Mouse (Mus musculus): Measurements from ENCODE around the gene Kif17.
"Not testable (repeated sequence)": the region's sequence is repeated elsewhere in the genome, so short reads cannot be mapped to it uniquely, and the experiment has no call there.

Kif17 gene

DNA sequence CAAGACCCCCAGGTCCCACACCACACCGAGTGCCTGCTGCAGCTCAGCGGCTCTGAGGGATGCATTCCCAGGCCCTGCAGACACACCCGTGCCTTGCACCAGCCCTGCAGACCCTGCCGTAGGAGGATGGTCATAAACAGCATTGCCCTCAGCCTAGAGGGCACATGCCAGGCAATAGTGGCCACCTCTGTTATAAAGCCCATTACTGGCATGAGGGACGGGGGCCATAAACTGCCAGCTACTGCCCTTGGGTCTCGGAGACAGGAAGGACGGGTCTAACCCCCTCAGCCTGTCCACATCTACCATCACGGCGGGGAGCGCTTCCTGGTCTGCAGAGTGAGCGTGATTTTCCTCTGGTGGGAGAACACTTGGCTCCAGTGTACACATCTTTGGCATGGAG lies 62.8 kb downstream of the Kif17 start:
- no peak for DNase-seq (ENCODE audit: low spot score in 2 of 2)

DNA sequence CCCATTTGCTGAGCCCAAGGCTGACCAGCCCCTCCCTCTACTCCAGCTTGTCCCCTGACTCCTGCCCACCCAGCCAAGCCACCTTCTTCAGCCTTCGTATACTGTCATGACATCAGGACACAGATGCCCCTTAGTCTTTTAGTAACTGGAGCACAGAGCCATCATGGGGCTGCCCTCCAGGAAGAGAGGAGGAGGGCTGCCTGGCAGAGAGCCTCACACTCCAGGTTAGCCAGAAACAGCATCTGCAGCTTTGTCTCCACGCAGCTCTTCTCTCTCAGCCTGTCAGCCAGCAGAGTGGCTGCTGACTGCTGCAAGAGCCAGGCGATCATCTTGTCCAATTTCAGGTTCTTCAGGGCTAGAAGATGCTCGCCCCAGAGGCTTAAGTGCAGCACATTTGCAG lies 63.6 kb downstream of the Kif17 start:
- no peak for DNase-seq (ENCODE audit: low spot score in 2 of 2)

DNA sequence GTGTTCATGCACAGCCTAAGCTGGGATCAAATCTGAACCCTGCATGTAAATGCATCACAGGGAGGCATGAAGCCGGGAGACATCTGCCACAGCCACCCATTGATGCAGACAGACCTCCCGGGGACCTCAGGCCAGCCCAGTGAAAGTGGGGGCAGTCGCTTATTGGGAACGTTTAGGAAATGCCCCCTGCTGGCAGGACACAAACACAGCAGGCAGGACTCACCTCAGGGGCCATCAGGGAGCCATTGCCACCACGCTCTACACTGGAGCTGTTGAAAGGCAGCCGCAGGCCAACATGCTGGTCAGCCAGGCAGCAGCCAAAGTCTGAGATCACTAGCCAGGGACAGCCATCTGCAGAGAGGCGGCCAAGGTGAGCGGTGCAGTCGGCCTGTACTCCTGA lies 65.5 kb downstream of the Kif17 start:
- no peak for DNase-seq (ENCODE audit: low spot score in 2 of 2)

DNA sequence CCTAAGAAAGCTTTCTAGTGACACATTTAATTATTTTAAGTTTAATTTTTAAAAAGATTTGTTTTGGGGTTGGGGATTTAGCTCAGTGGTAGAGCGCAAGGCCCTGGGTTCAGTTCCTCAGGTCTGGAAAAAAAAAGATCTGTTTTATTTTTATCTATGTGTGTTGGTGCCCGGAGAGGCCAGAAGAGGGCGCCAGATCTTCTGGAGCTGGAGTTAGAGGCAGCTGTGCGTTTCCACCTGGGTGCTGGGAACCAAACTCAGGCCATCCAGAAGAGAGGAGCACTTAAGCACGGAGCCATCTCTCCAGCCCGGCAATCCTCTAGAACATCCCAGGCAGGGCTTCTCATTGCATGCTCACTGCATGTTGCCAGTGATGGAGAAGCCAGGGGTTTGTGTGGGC lies 66.1 kb downstream of the Kif17 start:
- no peak for DNase-seq (ENCODE audit: low spot score in 2 of 2)

DNA sequence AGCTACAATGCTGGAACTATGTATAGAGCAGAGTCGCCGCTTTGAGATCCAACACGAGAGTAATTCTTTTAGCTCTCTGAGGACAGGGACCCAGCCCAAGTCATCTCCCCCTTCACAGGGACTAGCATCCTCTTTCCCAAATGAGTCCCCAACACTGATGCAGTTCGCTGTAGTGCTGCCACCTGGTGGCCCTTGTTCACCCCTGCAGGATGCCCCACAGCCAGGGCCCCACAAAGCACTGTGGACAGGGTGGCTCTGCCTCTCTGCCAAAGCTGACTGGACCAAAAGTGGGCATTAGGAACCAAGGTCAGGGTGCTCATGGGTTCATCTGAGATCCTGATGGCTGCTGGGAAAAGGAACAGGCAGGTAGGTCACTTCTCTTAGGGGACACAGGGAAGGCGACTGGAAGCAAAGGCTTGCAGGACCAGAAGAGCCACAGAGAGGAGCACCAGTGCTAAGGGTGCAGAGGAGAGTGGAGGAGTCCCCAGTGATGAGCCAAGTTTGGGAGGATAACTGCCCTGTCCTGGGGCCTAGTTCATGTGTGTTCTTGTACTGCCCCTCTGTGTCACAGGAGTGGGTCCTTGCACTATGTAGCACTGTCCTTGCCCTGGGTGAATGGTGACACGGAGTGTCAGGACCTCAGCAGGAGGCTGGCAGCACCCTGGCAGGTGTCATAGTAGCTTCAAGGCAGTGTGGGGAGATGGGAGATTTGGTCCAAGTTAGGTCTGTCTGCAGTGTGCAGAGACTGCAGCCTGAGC lies 68.5 kb downstream of the Kif17 start:
- peak; percentile 30 to 46 for DNase-seq (ENCODE audit: low spot score in 2 of 2)

DNA sequence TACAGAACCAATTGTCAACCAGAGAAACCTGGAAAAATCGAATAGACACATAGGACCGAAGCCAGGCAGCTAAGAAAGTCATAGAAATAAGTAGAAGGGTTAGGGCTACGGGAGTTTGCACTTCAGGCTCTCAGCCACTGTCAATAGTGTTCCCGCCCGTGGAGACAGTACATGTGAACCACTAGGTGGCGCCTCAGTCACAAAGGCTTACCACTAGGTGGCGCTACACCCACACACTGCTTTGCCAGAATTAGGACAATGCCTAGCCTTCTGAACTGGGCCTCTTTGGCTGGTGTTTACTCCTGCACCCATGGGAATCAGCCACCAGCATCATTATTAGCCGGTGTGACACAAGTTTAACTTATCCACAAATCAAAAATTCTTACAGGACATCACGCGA lies 69.3 kb downstream of the Kif17 start:
- DNase-seq (ENCODE audit: low spot score in 2 of 2), result peak; percentile 60

DNA sequence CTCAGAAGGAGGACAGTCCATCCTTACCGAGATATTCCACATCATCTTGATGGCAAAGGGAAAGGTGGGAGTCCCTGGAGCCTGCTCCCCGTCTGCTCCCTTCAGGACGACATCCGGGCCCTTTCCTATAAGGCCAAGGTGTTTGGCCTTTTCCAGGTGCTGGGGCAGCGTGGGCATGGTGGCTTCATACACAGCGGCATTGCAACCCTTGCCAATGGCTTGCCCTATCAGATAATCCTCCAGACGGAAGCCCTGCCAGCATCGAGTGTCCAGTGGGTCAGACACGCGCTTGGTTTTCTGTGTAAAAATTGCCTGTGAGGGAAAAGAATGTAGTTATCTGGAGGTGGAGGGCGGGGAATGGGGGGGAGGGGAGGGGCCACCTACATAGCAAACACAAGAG lies 70.5 kb downstream of the Kif17 start:
- DNase-seq (ENCODE audit: low spot score in 2 of 2), result no peak

DNA sequence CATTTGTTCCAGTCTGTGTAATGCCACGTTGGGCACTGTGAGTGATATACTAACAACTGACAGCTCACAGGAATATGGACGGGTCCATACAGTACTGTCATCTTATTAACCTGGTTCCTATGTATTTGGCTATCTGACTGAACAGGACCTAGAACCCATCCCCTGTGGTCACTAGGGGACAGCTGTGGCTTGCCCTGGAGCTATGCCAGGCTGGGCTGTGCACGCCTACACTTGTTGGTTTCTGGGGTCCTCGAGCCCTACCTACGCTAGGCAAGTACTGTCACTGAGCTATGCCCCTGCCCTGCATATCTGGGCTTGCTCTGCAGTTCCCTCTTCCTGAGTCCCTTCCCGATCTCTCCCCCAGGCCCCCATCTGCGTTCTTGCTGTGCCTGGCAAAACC lies 71.3 kb downstream of the Kif17 start:
- DNase-seq (ENCODE audit: low spot score in 2 of 2), result no peak

DNA sequence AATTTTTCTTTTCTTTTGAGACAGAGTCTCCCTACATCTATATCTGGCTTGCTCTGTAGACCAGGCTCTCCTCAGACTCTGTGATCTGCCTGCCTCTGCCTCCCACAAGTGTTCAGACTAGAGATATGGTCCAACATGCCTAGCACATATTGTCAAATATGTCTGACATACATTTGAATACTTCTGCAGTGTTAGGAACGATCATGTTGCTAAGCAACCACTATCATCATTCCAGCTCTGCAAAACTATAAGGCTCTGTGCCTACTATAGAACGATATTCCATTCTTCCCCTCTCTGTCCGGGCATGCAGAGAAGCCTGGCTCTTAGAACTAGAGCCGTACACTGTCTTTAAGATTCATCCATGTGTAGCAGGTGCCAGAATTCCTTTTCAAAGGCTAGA lies 72.5 kb downstream of the Kif17 start:
- no peak for DNase-seq (ENCODE audit: low spot score in 2 of 2)

DNA sequence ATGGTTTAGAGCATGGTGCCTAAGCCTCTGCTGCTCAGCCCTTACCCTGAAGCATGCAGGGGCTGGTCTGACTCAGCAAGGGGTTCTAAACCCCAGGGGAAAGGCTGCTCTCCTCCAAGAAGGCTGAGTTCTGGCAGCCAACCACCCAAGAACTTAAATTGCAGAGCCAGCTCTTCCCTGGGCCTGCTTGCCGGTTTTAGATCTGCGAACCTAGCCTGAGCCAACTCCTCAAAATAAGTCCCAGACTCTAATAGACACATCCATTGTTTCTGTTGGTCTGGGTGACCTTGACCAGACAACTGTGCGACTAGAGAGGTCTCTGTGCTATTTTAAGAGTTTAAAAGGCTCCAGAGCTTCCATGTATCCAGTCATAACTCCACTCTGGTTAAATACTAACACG lies 73.5 kb downstream of the Kif17 start:
- DNase-seq (ENCODE audit: low spot score in 2 of 2), result no peak

DNA sequence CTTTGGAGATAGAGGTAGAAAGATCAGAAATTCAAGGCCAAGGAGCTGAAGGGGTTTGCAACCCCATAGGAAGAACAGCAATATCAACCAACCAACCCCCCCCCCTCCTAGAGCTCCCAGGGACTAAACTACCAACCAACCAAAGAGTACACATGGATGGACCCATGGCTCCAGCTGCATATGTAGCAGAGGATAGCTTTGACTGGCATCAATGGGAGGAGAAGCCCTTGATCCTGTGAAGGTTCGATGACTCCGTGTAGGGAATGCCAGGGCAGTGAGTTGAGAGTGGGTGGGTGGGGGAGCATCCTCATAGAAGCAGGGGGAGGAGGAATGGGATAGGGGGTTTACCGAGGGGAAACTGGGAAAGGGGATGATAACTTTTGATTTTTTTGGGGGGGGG lies 74.2 kb downstream of the Kif17 start:
- no peak for DNase-seq (ENCODE audit: low spot score in 2 of 2)

DNA sequence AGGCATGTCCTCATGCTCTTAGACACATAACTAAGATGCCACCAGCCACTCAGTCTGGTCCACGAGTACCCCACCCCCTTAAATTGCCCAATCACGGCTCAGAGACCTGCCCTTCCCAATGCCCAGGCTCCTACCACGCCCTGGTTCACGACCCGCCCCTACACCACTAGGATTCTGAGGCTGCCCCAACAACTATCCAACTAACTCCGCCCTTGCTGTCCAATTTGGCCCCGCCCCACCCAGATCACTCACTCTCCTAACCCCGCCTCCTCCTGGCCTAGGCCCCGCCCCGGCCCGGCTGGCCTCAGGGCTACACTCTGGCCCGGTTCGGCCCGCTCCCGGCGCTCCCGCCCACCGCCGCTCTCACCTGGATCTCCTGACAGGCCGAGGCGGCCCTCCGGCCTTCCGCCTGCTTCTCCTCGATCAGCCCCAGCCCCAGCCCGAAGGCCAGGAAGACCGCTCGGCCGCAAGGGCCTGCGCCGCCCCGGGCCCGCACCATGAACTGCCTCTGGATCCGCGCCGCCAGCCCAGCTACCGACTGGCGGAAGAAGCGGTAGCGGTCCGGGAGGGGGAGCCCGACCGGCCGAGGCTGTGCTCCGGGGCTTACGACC lies 75.3 kb downstream of the Kif17 start:
- peak; percentile 92 to 95 for DNase-seq (ENCODE audit: low spot score in 2 of 2)

DNA sequence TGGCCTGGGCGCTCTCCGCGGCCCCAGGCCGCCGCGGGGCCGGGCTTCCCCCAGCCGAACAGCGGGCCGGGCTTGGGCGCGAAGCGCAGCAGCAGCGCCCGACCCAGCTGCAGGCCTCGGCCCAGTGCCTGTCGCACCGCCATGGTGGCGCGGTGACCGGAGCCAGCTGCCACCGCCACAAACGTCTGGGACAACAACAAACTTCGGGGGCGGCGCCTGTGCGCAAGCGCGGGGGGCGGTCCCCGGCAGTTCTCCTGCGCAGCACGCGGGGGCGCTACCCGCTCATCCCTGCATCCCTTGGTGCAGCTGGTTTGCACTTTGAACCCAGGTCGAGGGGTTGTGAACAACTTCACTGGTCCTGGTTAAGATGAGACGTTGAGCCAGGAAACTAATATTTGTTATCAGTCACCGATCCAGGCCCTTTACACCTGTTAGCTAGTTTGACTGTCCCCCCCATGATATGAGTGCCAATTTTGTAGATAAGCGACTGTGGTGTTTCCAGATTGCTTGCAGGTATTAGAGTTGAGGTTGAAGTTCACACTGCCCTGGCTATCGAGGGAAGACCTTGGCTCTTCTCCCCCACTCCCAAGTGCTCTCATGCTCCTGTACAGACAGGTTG lies 76.0 kb downstream of the Kif17 start, which contains the start of gene Pink1:
TSS of gene Pink1 (minus strand) at position 231 of the 619 bp plus-strand sequence.
- peak; percentile 84 to 85 for DNase-seq (ENCODE audit: low spot score in 2 of 2)

DNA sequence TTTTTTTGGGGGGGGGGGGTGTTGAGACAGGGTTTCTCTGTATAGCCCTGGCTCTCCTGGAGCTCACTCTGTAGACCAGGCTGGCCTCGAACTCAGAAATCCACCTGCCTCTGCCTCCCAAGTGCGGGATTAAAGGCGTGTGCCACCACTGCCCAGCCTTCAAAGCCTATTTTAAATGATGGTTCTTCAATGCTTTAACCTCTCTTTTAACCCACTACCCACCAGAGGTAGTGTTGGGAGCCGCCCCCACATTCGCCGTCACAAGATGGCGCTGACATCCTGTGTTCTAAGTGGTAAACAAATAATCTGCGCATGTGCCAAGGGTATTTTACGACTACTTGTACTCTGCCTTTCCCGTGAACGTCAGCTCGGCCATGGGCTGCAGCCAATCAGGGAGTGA lies 76.9 kb downstream of the Kif17 start:
- not testable (repeated sequence) for DNase-seq (ENCODE audit: low spot score in 2 of 2)

DNA sequence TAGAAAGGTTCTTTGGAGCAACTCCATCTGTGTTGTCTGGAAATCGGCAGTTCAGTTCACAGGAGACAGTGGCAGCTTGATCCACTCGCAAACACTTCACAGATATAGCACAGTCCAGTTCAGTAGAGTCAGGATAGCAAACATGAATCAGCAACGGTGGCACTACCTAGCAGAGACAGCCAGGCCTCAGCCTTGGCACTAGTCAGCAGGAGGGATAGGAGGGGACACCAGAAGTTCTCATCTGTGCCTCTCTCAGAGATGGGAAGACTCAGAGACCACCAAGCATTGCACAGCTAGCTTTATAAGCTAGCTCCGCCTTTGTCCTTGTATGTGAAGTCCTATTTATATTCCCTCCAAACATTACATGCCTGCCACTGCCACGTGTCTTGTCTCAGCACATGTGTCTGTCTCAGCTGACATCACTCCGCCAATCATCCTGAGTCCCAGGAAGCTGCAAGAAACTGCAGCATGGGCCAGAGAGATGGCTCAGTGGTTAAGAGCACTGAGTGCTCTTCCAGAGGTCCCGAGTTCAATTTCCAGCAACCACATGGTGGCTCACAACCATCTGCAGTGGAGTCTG lies 77.7 kb downstream of the Kif17 start:
- no peak for DNase-seq (ENCODE audit: low spot score in 2 of 2)

DNA sequence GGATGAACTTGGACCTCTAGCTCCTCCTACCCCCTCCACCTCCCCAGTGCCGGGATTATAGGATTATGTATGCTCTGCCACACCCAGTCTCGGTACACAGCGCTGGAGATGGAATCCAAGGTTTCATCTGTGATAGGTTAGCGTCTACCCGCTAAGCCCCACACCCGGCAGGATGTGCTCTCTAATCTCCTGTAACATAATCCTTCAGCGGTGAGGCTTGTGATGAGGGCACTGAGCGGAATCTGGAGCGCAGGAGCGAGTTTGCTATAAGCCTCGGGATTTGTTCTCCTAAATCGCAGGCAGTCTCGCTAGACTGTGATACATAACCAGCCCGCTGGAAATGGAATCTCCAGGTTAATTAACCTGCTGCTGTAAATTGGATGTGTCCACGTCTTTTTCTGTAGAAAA lies 80.0 kb downstream of the Kif17 start:
- DNase-seq (ENCODE audit: low spot score in 2 of 2), result no peak

DNA sequence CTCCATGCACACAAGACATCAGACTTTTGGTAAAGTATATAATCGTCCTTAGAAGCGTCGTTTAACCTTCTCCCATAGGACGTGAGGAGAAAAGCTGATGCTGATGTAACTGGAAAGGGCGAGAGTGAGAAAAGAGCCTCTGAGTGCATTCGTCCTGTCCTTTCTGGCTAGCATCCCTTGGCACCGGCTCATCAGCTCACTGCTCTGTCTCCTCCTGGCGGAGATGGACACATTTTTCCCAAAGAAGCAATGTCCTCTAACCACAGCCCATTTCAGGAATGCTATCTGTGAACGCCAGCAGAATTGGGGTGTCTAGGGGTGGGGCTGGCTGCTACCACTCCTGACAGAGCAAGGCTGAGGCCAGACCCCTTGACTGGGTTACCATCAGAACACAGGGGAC lies 81.4 kb downstream of the Kif17 start:
- no peak for DNase-seq (ENCODE audit: low spot score in 2 of 2)

DNA sequence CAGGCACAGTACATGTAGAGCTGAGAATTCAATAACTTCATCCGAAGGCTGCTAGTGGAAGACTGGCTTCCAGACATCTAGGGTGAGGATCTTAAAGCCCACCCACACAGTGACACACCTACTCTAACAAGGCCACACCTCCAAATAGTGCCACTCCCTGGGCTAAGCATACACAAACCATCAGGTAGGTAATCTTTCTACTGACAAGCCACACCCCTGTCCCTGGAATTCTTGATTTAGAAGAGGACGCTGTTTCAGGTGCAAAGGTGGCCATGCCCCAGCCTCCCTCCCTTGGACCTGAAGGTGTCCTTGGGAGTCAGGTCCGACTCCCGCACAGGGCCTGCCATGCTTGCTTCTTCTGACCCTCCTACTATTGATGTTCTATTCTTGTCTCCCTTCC lies 82.9 kb downstream of the Kif17 start:
- DNase-seq (ENCODE audit: low spot score in 2 of 2), result no peak

DNA sequence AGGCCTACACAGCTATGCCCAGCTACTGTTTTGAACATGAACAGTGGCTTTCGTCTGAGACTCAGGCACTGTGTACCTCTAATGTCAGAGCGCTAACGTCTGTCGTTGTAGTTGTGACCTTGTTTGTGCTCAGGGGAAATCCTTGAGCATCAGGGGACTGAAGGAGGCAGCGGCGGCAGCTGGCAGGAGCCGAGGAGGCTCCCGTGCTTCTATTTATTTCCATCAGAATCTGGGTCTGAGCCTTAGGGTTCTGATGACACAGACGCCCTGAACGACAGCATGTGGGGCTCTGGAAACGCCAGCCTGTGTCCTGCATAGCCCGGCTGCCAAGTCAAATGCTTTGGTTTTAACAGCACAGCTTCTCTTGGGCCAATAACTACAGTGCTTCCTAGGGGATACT lies 84.8 kb downstream of the Kif17 start:
- no peak for DNase-seq (ENCODE audit: low spot score in 2 of 2)

DNA sequence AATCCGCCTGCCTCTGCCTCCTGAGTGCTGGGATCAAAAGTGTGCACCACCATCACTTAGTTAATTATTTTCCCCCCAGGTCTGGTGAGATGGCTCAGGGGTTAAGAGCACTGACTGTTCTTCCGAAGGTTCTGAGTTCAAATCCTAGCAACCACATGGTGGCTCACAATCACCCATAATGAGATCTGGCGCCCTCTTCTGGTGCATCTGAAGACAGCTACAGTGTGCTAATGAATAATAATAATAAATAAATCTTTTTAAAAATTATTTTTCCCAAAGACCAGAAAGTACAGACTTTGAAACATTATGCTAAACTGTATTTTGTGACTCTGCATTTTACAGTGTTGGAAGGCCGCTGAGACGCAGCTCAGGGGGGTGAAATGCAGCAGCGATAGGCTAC lies 85.4 kb downstream of the Kif17 start:
- no peak for DNase-seq (ENCODE audit: low spot score in 2 of 2)

DNA sequence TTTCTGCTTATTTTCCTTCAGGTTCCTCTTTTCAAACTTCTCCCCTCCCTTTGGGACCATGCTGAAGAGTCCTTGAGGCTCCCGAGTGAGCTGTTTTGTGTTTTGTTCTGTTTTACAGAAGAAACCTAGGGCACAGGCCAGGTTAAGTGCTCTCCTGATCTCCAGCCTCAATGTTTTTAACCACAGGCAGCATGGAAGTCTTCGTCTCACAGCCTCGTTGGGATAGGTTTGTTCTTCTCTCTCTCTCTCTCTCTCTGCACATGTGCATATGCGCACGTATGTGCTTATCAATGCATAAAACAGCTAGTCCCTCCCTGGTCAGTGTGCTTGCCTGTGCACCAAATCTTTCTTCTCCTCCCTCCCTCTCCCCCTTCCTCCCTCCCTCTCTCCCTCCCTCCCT lies 86.6 kb downstream of the Kif17 start:
- DNase-seq (ENCODE audit: low spot score in 2 of 2), result no peak

DNA sequence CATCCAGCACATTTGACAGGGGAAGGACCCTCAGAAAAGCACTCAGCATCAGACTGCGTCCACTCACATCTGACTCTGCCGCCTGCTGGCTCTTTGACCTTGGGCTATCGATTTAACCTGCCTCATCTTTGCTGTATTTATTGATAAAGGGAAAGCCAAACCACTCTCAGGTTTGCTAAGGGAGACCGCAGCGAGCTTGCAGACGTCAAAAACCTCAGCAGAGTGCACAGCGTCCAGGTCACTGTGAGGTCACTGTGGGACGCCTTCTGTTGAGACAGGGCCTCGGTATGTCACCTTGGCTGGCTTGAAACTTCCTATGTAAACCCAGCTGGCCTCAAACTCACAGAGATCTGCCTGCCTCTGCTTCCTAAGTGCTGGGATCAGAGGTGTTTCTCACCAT lies 87.1 kb downstream of the Kif17 start:
- DNase-seq (ENCODE audit: low spot score in 2 of 2), result no peak

DNA sequence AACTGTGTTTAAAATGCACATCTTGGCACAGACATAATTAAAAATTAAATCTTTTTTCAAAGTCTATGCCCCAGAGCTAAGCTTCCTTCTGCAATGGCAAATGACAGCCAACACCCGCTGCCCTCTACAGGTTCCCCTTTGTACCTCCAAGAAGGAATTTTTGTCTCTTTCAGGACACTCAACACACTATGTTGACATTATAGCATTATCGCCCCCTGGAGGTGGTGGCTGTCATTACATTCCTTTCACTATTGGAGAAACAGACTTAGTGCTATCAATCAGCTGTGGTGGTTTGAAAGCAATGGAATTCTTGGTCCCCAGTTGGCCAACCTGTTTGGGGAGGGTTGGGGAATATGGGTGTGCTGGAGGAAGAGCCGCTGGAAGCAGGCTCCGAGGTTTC lies 89.7 kb downstream of the Kif17 start:
- DNase-seq (ENCODE audit: low spot score in 2 of 2), result no peak

Measured in spleen, postnatal 36 days (tissue).